13 mouse cellular contexts compared by ENCODE assay signal in genomic region chr4:141426796-141427745, GRCm38 (mm10). TPM values are rescaled to one million over a fixed set of nuclear protein-coding genes. Genes with fewer than 3 reads are reported as not detected.
A peak's percentile ranks its signal among the peaks of the same experiment; 100 is the strongest.
DNase-seq lines count a peak whose midpoint lies in the region; ATAC-seq lines count a peak whose summit lies in the region.
"Had no signal": no experiment of that assay in that cellular context is flagged by ENCODE, and none has a peak within 500 bp of the region (broad histone marks: within the 10 kb centered on the region; RNA-seq: fewer than 3 reads in every experiment).

No protein-coding gene starts in this region.

- WGBS in forebrain, embryonic 14.5 days, result 83% methylated on average over 10 of the region's 10 CpGs
- 85% methylated on average over 10 of the region's 10 CpGs for WGBS in forebrain, embryonic 16.5 days
- WGBS in kidney, embryonic 15.5 days, result 73% methylated on average over 10 of the region's 10 CpGs
- WGBS in kidney, embryonic 14.5 days, result 72% methylated on average over 10 of the region's 10 CpGs
- WGBS in intestine, embryonic 16.5 days, result 67% methylated on average over 10 of the region's 10 CpGs

- no peak overlapping the region for H3K9ac ChIP-seq in forebrain, embryonic 14.5 days (ENCODE audit: low read length)
- H3K9ac ChIP-seq in forebrain, embryonic 16.5 days (replicated peaks; ENCODE audit: low read depth, low read length), result no peak overlapping the region
- H3K9ac ChIP-seq in kidney, embryonic 15.5 days, result no peak overlapping the region
- no peak overlapping the region for H3K9ac ChIP-seq in kidney, embryonic 14.5 days (ENCODE audit: low read depth, low read length)
- no peak overlapping the region for H3K9ac ChIP-seq in intestine, embryonic 16.5 days (ENCODE audit: low read depth, low read length)
- H3K9ac ChIP-seq: liver, embryonic 15.5 days had no signal

- H3K27ac ChIP-seq in forebrain, embryonic 14.5 days (ENCODE audit: low read depth, low read length), result no peak overlapping the region
- H3K27ac ChIP-seq in forebrain, embryonic 16.5 days (ENCODE audit: low read length), result no peak overlapping the region
- peak overlapping the region; percentile 56 for H3K27ac ChIP-seq in kidney, embryonic 15.5 days
- no peak overlapping the region for H3K27ac ChIP-seq in kidney, embryonic 14.5 days (ENCODE audit: low read depth, low read length)
- H3K27ac ChIP-seq in intestine, embryonic 16.5 days (ENCODE audit: low read length), result peak overlapping the region; percentile 41; the same call in 1 of the 2 replicates
- H3K27ac ChIP-seq: forebrain, embryonic 12.5 days; liver, embryonic 15.5 days; midbrain, embryonic 12.5 days had no signal

- no peak overlapping the region for H3K4me2 ChIP-seq in forebrain, embryonic 14.5 days (ENCODE audit: low read length)
- H3K4me2 ChIP-seq in forebrain, embryonic 16.5 days (ENCODE audit: low read length), result no peak overlapping the region
- H3K4me2 ChIP-seq in kidney, embryonic 15.5 days, result peak overlapping the region; percentile 91; the same call in 1 of the 2 replicates
- H3K4me2 ChIP-seq in kidney, embryonic 14.5 days (replicated peaks; ENCODE audit: low read depth, low read length), result no peak overlapping the region
- H3K4me2 ChIP-seq in intestine, embryonic 16.5 days (ENCODE audit: low read depth, low read length), result no peak overlapping the region

- H3K9me3 ChIP-seq in forebrain, embryonic 14.5 days (replicated peaks; ENCODE audit: control insufficient read depth, low read length), result no peaks in the 10 kb centered on the region
- H3K9me3 ChIP-seq in forebrain, embryonic 16.5 days (ENCODE audit: control insufficient read depth, low read length), result no peaks in the 10 kb centered on the region
- no peaks in the 10 kb centered on the region for H3K9me3 ChIP-seq in kidney, embryonic 15.5 days (replicated peaks)
- no peaks in the 10 kb centered on the region for H3K9me3 ChIP-seq in kidney, embryonic 14.5 days (ENCODE audit: control insufficient read depth, low read length)
- H3K9me3 ChIP-seq in intestine, embryonic 16.5 days (ENCODE audit: control insufficient read depth, low read length), result no peaks in the 10 kb centered on the region
- H3K9me3 ChIP-seq: forebrain, embryonic 12.5 days; liver, embryonic 15.5 days; midbrain, embryonic 12.5 days had no signal

- peak; percentile 8 for DNase-seq in forebrain, embryonic 14.5 days (ENCODE audit: low spot score)
- DNase-seq in R1 (ENCODE audit: low read depth, low spot score) (peak; percentile 45), MN1 (ENCODE audit: low spot score) (no peak)
- no peak for DNase-seq in right cerebral cortex, postnatal 4 days
- DNase-seq: cerebellum, postnatal 14 days had no signal

- ATAC-seq in forebrain, embryonic 14.5 days, result no peak
- no peak for ATAC-seq in forebrain, embryonic 16.5 days
- ATAC-seq in kidney, embryonic 15.5 days (replicated peaks; ENCODE audit: low FRiP score), result no peak
- no peak for ATAC-seq in kidney, embryonic 14.5 days (ENCODE audit: low FRiP score, low TSS enrichment)
- no peak for ATAC-seq in intestine, embryonic 16.5 days

- H3K27me3 ChIP-seq in forebrain, embryonic 14.5 days (replicated peaks; ENCODE audit: control insufficient read depth, insufficient read depth, low read length), result no peaks in the 10 kb centered on the region
- H3K27me3 ChIP-seq in forebrain, embryonic 16.5 days (replicated peaks; ENCODE audit: control insufficient read depth, insufficient read depth, low read length), result no peaks in the 10 kb centered on the region
- H3K27me3 ChIP-seq in kidney, embryonic 15.5 days, result peaks cover 9% of the 10 kb centered on the region; the same call in 1 of the 2 replicates
- H3K27me3 ChIP-seq in kidney, embryonic 14.5 days (ENCODE audit: control insufficient read depth, insufficient read depth, low read length), result no peaks in the 10 kb centered on the region
- no peaks in the 10 kb centered on the region for H3K27me3 ChIP-seq in intestine, embryonic 16.5 days (replicated peaks; ENCODE audit: control insufficient read depth, insufficient read depth, low read length)
- H3K27me3 ChIP-seq: Patski had no signal

- no peaks in the 10 kb centered on the region for H3K4me1 ChIP-seq in forebrain, embryonic 14.5 days (ENCODE audit: control insufficient read depth, insufficient read depth, low read length)
- H3K4me1 ChIP-seq in forebrain, embryonic 16.5 days (replicated peaks; ENCODE audit: control insufficient read depth, insufficient read depth, low read length), result peaks cover 12% of the 10 kb centered on the region
- peaks cover 25% of the 10 kb centered on the region for H3K4me1 ChIP-seq in kidney, embryonic 15.5 days
- H3K4me1 ChIP-seq in kidney, embryonic 14.5 days (ENCODE audit: control insufficient read depth, insufficient read depth, low read length), result peaks cover 7% of the 10 kb centered on the region
- peaks cover 12% of the 10 kb centered on the region for H3K4me1 ChIP-seq in intestine, embryonic 16.5 days (ENCODE audit: control insufficient read depth, insufficient read depth, low read length)

- H3K36me3 ChIP-seq in forebrain, embryonic 14.5 days (ENCODE audit: control insufficient read depth, insufficient read depth, low read length), result no peaks in the 10 kb centered on the region
- H3K36me3 ChIP-seq in forebrain, embryonic 16.5 days (ENCODE audit: control insufficient read depth, insufficient read depth), result no peaks in the 10 kb centered on the region
- no peaks in the 10 kb centered on the region for H3K36me3 ChIP-seq in kidney, embryonic 15.5 days
- no peaks in the 10 kb centered on the region for H3K36me3 ChIP-seq in kidney, embryonic 14.5 days (ENCODE audit: control insufficient read depth, insufficient read depth, low read length)
- no peaks in the 10 kb centered on the region for H3K36me3 ChIP-seq in intestine, embryonic 16.5 days (ENCODE audit: control insufficient read depth, insufficient read depth, low read length)
- H3K36me3 ChIP-seq: forebrain, embryonic 12.5 days; liver, embryonic 15.5 days; midbrain, embryonic 12.5 days had no signal

- H3K4me3 ChIP-seq in forebrain, embryonic 14.5 days (ENCODE audit: low read depth, low read length), result no peak overlapping the region
- H3K4me3 ChIP-seq in forebrain, embryonic 16.5 days (replicated peaks; ENCODE audit: low read length), result no peak overlapping the region
- no peak overlapping the region for H3K4me3 ChIP-seq in kidney, embryonic 15.5 days (replicated peaks)
- H3K4me3 ChIP-seq in kidney, embryonic 14.5 days (ENCODE audit: low read length), result no peak overlapping the region
- H3K4me3 ChIP-seq in intestine, embryonic 16.5 days (ENCODE audit: low read length), result no peak overlapping the region
- H3K4me3 ChIP-seq: liver, embryonic 15.5 days had no signal

RNA-seq across cellular contexts. Expression of gene Hspb7, which starts 6.5 kb away (rescaled TPM):
- polyA plus RNA-seq in forebrain, embryonic 14.5 days (2014; fragmentation: Nextera tagmentation; extraction: Ambion mirVana), result not detected in 2 replicates
- polyA plus RNA-seq in forebrain, embryonic 16.5 days (2015; fragmentation: Nextera tagmentation; extraction: Ambion mirVana), result not detected in 2 replicates
- 1.0 and 1.1 TPM in 2 replicates for polyA plus RNA-seq in kidney, embryonic 15.5 days (2015; fragmentation: Nextera tagmentation; extraction: Ambion mirVana)
- 0.09 TPM in 1 of 2 replicates, not detected in the other for polyA plus RNA-seq in kidney, embryonic 14.5 days (2014; fragmentation: Nextera tagmentation; extraction: Ambion mirVana)
- polyA plus RNA-seq in intestine, embryonic 16.5 days (2015; fragmentation: Nextera tagmentation; extraction: Ambion mirVana), result 5.3 and 6.6 TPM in 2 replicates
- polyA plus RNA-seq: forebrain, embryonic 12.5 days had no signal

RNA-seq across cellular contexts. Expression of gene Srarp, which starts 8.8 kb away (rescaled TPM):
- 0.33 TPM in 1 of 2 replicates, not detected in the other for polyA plus RNA-seq in forebrain, embryonic 14.5 days (2014; fragmentation: Nextera tagmentation; extraction: Ambion mirVana)
- not detected in 2 replicates for polyA plus RNA-seq in forebrain, embryonic 16.5 days (2015; fragmentation: Nextera tagmentation; extraction: Ambion mirVana)
- not detected in 2 replicates for polyA plus RNA-seq in kidney, embryonic 15.5 days (2015; fragmentation: Nextera tagmentation; extraction: Ambion mirVana)
- not detected in 2 replicates for polyA plus RNA-seq in kidney, embryonic 14.5 days (2014; fragmentation: Nextera tagmentation; extraction: Ambion mirVana)
- not detected in 2 replicates for polyA plus RNA-seq in intestine, embryonic 16.5 days (2015; fragmentation: Nextera tagmentation; extraction: Ambion mirVana)
- polyA plus RNA-seq: forebrain, embryonic 12.5 days; liver, embryonic 15.5 days had no signal

RNA-seq across cellular contexts. Expression of gene Clcnkb, which starts 11.3 kb away (rescaled TPM):
- polyA plus RNA-seq in forebrain, embryonic 14.5 days (2014; fragmentation: Nextera tagmentation; extraction: Ambion mirVana), result not detected in 2 replicates
- 0.10 TPM in 1 of 2 replicates, not detected in the other for polyA plus RNA-seq in forebrain, embryonic 16.5 days (2015; fragmentation: Nextera tagmentation; extraction: Ambion mirVana)
- polyA plus RNA-seq in kidney, embryonic 15.5 days (2015; fragmentation: Nextera tagmentation; extraction: Ambion mirVana), result 19.5 and 19.8 TPM in 2 replicates
- polyA plus RNA-seq in kidney, embryonic 14.5 days (2014; fragmentation: Nextera tagmentation; extraction: Ambion mirVana), result 3.6 and 6.0 TPM in 2 replicates
- polyA plus RNA-seq in intestine, embryonic 16.5 days (2015; fragmentation: Nextera tagmentation; extraction: Ambion mirVana), result 0.24 TPM in 1 of 2 replicates, not detected in the other
- polyA plus RNA-seq: forebrain, embryonic 12.5 days; liver, embryonic 15.5 days; midbrain, embryonic 12.5 days had no signal

RNA-seq across cellular contexts. Expression of gene Zbtb17, which starts 17.4 kb away (rescaled TPM):
- polyA plus RNA-seq in forebrain, embryonic 14.5 days (2014; fragmentation: Nextera tagmentation; extraction: Ambion mirVana), result 41.3 and 46.5 TPM in 2 replicates
- 62.0 and 64.2 TPM in 2 replicates for polyA plus RNA-seq in forebrain, embryonic 16.5 days (2015; fragmentation: Nextera tagmentation; extraction: Ambion mirVana)
- 39.8 and 40.4 TPM in 2 replicates for polyA plus RNA-seq in kidney, embryonic 15.5 days (2015; fragmentation: Nextera tagmentation; extraction: Ambion mirVana)
- polyA plus RNA-seq in kidney, embryonic 14.5 days (2014; fragmentation: Nextera tagmentation; extraction: Ambion mirVana), result 28.0 and 37.3 TPM in 2 replicates
- 21.5 and 27.2 TPM in 2 replicates for polyA plus RNA-seq in intestine, embryonic 16.5 days (2015; fragmentation: Nextera tagmentation; extraction: Ambion mirVana)

RNA-seq across cellular contexts. Expression of gene Clcnka, which starts 28.5 kb away (rescaled TPM):
- not detected in 2 replicates for polyA plus RNA-seq in forebrain, embryonic 14.5 days (2014; fragmentation: Nextera tagmentation; extraction: Ambion mirVana)
- not detected in 2 replicates for polyA plus RNA-seq in forebrain, embryonic 16.5 days (2015; fragmentation: Nextera tagmentation; extraction: Ambion mirVana)
- polyA plus RNA-seq in kidney, embryonic 15.5 days (2015; fragmentation: Nextera tagmentation; extraction: Ambion mirVana), result 7.6 and 8.5 TPM in 2 replicates
- polyA plus RNA-seq in kidney, embryonic 14.5 days (2014; fragmentation: Nextera tagmentation; extraction: Ambion mirVana), result 2.0 and 3.9 TPM in 2 replicates
- polyA plus RNA-seq in intestine, embryonic 16.5 days (2015; fragmentation: Nextera tagmentation; extraction: Ambion mirVana), result 0.13 and 0.15 TPM in 2 replicates
- polyA plus RNA-seq: forebrain, embryonic 12.5 days; liver, embryonic 15.5 days; midbrain, embryonic 12.5 days had no signal

Comparison
In these comparisons a context has a peak if more than half of its experiments do, and no peak if none do; other contexts are left out.
1. H3K27ac ChIP-seq: peak in kidney, embryonic 15.5 days (single experiment) and intestine, embryonic 16.5 days (single experiment); none in forebrain, embryonic 14.5 days (single experiment), forebrain, embryonic 16.5 days (single experiment) and kidney, embryonic 14.5 days (single experiment).
2. DNase-seq: peak in forebrain, embryonic 14.5 days (single experiment) and R1 (single experiment); none in MN1 (single experiment) and right cerebral cortex, postnatal 4 days (single experiment).